Mouse (Mus musculus) thymus, postnatal 14 days (tissue): ENCODE data around the gene Arhgap29.

ENCODE experiments used
- DNase-seq: peaks from one replicate; pipeline ENCODE4 v3.0.0; 2021

The Arhgap29 gene

DNA sequence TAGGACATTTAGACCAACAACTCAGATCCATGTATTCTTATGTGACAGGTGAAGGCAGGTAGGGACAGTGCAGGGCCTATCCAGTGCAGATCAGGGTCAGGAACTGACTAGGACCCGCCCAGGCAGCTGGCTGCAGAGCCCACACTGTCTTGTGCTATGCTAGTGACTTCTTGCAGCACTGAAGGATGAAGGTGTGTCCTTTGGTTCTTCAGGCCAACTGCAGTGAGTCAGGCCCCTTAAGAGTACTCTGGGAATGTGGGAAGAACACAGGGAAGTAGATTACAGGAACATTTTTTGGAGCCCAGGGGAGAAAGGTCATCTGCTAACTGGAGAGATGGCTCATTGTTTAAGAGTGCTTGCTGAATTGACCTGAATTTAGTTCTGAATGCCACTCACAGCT is 60.1 kb downstream of the Arhgap29 start:
- DNase-seq, result no peak

- no peak for DNase-seq
Measured at GRCm38 (mm10) chr3:122018421-122018820, 66.1 kb downstream of the Arhgap29 start.

- no peak for DNase-seq
Measured at GRCm38 (mm10) chr3:122019159-122019558, 66.8 kb downstream of the Arhgap29 start.

DNA sequence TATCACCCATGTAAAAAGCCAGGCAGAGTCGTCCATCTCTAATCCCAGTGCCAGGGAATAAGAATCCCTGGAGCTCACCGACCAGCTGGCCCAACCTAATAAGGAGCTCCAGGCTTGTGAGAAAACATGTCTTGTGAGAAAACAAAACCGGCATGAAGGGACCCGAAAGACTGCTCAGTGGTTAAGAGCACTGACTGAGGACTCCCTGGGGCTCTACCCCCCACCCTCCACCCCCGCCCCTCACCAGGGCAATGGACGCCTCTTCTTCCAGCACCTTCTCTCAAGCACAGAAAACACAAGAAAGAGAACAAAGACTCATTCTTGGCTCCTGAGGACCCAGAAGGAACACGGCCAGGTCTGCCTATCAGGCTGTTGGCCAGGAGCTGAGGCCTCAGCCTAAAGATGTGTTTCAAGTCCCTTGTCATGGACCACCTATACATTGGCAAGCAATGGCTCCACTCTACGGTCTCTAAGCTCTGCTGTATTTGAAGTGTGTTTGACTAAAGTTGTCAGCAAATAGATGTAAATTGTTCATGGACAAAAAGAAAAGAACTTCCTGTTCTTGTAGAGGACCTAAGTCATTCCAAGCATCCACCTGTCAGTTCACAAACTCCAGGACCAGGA is 68.8 kb downstream of the Arhgap29 start:
- DNase-seq, result no peak

GRCm38 (mm10) chr3:122022355-122022754 is 70.0 kb downstream of the Arhgap29 start:
- no peak for DNase-seq

GRCm38 (mm10) chr3:122026676-122027075 is 74.3 kb downstream of the Arhgap29 start:
- no peak for DNase-seq

GRCm38 (mm10) chr3:122027776-122028175 is 75.4 kb downstream of the Arhgap29 start:
- no peak for DNase-seq

GRCm38 (mm10) chr3:122033248-122033837 is 81.0 kb downstream of the Arhgap29 start:
- DNase-seq, result no peak

GRCm38 (mm10) chr3:122034240-122034639 is 81.9 kb downstream of the Arhgap29 start:
- no peak for DNase-seq

- DNase-seq, result no peak
Measured at GRCm38 (mm10) chr3:122035092-122035491, 82.8 kb downstream of the Arhgap29 start.

DNA sequence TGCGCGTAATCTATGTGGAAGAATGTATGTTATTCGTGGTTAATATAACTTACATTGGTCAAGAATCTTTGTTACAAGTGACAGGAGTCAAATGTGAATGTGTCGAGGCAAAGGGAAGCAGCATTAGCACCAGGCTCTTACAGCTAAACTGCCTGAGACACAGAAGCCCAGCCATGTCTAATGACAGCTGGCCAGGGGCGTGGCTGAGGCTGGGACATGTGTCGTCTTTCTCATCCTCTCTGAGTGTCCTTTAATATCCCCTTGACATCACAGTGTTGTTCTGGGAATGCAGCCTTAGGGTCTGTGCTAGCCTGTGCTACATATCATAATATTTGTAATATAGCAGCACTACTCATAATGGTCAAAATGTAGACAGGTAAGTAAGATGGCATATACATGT is 88.2 kb downstream of the Arhgap29 start:
- DNase-seq, result no peak

GRCm38 (mm10) chr3:122043102-122043501 is 90.8 kb downstream of the Arhgap29 start:
- no peak for DNase-seq

DNA sequence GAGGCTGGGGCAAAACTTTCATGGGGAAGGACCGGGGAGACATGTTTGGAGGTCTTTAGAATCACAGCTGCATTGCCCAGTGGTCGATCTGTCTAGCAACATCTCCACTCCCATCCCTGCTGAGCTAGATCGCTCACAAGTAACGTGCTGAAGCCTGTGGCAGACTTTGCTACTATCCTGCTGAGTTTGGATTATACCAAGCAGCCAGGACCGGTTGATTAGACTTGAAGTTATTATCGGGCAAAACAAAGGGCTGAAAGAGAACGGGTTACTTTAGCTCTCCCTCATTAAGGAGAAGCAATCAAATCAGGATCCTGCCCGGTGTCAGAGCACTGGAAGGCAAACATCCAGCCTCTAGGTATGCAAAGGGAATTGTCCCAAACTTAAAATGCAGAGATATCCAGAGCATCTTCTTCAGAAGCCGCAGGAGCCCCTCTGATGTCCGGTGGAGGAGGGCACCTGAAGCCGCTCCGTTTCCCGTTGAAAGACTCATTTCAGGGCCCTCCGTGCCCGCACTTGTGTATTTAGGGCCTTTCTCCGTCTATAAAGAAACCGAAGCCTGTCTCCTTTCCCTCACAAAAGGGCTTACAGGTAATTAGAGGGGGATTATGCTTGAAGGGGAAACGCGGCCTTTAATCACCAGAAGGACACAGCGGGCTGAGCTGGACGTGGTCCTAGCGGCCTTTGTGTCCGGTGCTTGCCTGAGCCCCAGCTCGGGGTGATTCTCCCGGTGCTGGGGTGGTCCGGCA is 91.6 kb downstream of the Arhgap29 start, which contains the start of gene Abca4:
Abca4 (plus strand) TSS at position 645 of the 749 bp plus-strand sequence.
- no peak for DNase-seq

- no peak for DNase-seq
Measured at GRCm38 (mm10) chr3:122046187-122046620, 93.9 kb downstream of the Arhgap29 start.

GRCm38 (mm10) chr3:122047402-122047801 is 95.1 kb downstream of the Arhgap29 start:
- no peak for DNase-seq

- DNase-seq, result no peak
Measured at GRCm38 (mm10) chr3:122047921-122048861, 95.8 kb downstream of the Arhgap29 start.

DNA sequence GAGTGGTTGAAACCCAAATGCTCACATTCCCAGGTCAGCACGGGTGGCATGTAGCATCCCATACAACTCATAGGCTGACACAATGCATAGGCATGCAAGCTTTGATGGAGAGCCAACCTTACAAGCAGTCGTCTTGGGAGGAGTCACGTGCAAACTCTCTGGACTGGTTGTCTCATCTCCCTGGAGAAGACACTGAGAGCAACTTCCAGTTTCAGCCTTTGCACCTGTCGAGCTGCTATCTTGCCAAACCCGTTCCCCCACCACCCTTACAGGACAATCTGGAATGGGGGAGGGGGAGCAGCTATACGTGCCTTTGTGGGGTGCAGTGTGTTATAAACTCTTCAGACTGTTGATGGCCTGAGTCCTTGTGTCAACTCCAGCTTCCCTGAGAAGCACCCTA is 96.8 kb downstream of the Arhgap29 start:
- DNase-seq, result no peak

- no peak for DNase-seq
Measured at GRCm38 (mm10) chr3:122058439-122059198, 106.3 kb downstream of the Arhgap29 start.

DNA sequence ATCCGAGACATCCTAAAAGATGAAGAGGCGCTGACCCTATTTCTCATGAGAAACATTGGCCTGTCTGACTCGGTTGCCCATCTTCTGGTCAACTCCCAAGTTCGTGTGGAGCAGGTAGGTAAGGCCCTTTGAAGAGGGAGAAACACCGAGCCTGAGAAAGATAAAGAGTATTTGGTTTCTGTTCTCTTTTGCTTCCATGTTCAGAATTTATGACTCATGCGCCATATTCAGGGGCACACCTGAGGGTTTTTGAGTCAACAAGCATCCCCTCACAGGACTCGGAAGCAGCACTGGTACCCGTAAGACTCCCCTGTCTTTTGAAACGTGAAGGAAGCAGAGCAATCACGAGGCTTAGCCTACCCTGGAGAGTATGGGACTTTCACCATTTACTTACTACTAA is 110.2 kb downstream of the Arhgap29 start:
- no peak for DNase-seq

DNA sequence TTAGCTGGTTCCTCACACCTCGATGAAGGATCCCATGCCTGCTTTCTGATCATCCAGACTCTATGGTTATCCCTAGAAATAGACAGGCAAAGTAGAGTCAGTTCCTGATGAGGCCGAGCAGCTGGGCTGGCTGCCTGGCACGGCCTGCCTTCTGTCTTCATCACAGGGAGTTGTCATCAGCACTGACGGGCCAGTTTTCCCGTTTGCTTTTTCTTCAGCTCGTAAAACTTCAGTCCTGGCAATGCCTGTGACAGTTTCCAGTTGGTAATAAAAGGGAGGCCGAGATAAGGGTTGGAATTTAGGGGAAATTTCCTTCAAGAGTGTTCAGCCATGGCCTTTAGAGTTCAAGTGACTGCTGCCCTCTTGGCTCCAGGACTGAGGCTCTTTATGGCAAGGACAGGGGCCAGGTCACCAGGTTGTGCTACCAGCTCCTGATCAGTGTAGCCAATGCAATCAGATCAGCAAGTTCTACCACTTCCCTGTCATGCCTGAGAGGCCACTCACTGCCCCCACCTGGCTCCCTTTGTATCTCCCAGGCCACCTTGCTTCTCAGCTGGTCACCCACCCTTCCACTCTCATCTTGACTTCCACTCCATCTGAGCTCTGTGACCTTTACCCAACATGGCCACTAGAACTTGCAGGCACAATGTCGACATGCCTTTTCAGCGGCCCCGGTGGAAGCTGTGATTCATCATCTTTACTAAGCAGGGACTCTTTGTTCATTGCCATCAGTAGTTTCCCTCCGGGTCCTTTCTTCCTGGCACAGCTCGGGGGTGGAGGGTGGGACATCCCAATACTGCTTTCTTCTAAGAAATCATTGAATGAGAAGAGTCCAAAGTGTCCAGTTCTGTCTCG is 112.4 kb downstream of the Arhgap29 start:
- no peak for DNase-seq
